Mouse (Mus musculus) hindbrain, embryonic 11.5 days (tissue): ENCODE measurements around the gene Zdhhc8. TPM values are rescaled to one million over a fixed set of nuclear protein-coding genes. Genes with fewer than 3 reads are reported as not detected.
A peak's percentile ranks its signal among the peaks of the same experiment; 100 is the strongest.

Experiments
- ATAC-seq: fragments of 200-750 bp; cut with Nextera tagmentation; 2 replicates; pipeline ENCODE4 v1.8.0; 2017; ENCODE audit warnings: mild to moderate bottlenecking, moderate TSS enrichment, moderate library complexity; ENCODE audit not compliant: low FRiP score
- DNase-seq: peaks from one replicate; pipeline ENCODE4 v3.0.0-alpha.2; 2015; ENCODE audit warnings: low spot score
- H3K27ac ChIP-seq: fragments of 300-500 bp; sonication (generic); 2 replicates; pipeline ENCODE4 v1.5.1; 2014; ENCODE audit warnings: mild to moderate bottlenecking, low read depth, low read length
- H3K27me3 ChIP-seq: fragments of 300-500 bp; sonication (generic); 2 replicates; pipeline ENCODE4 v1.6.1; 2014; ENCODE audit warnings: mild to moderate bottlenecking, low read length, moderate library complexity, mixed read lengths; ENCODE audit not compliant: control insufficient read depth, insufficient read depth
- H3K36me3 ChIP-seq: fragments of 300-500 bp; sonication (generic); 2 replicates; pipeline ENCODE4 v1.6.1; 2014; ENCODE audit warnings: mild to moderate bottlenecking, low read length, moderate library complexity, mixed read lengths; ENCODE audit not compliant: control insufficient read depth, insufficient read depth
- H3K4me1 ChIP-seq: fragments of 300-500 bp; sonication (generic); replicated peaks from 2 replicates; pipeline ENCODE4 v1.6.1; 2014; ENCODE audit warnings: low read length, mixed read lengths; ENCODE audit not compliant: control insufficient read depth, insufficient read depth
- H3K4me2 ChIP-seq: fragments of 300-500 bp; sonication (generic); replicated peaks from 2 replicates; pipeline ENCODE4 v1.6.1; 2014; ENCODE audit warnings: mild to moderate bottlenecking, low read depth, low read length
- H3K4me3 ChIP-seq: fragments of 300-500 bp; sonication (generic); 2 replicates; pipeline ENCODE4 v1.5.1; 2014; ENCODE audit warnings: low read depth, low read length
- H3K9ac ChIP-seq: fragments of 300-500 bp; sonication (generic); 2 replicates; pipeline ENCODE4 v1.6.1; 2014; ENCODE audit warnings: low read depth, low read length
- H3K9me3 ChIP-seq: fragments of 300-500 bp; sonication (generic); 2 replicates; pipeline ENCODE4 v1.6.1; 2016; ENCODE audit warnings: low read length; ENCODE audit not compliant: control insufficient read depth
- WGBS: fragments of 180-500 bp; shearing (Covaris S2); extraction: QIAGEN DNeasy Blood & Tissue Kit; methylation state at CpG from one replicate; pipeline ENCODE4 v1.1.7; 2014; 5-methylcytosine and 5-hydroxymethylcytosine counted together
- polyA plus RNA-seq: library from polyadenylated mRNA; unstranded; fragments of >200 nt; fragmentation: Nextera tagmentation; extraction: Ambion mirVana; gene quantifications from 2 replicates; pipeline ENCODE4 v1.2.1, GENCODE M21; 2014

Zdhhc8 gene
- polyA plus RNA-seq, 1 experiment from 2014 or later: 7.5 TPM

DNA sequence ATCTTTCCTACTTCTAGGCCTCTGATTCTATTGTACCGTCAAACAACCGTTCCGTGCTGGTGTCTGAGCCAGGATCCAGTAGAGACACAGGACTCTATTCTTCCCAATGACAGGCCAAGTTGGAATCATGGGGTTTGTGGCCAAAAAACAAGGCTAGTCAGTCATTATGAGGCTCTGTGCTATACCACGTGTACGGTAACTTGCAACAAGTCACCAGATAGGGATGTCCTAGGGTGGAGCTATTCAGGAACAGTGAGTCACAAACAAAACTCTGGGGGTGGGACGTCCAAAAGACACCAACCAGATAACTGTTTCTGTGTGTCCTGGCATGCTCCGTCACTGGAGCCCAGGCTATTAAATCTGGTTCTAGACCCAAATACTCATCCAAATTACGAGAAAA, 52.2 kb downstream of the Zdhhc8 start:
- no peak overlapping the region for H3K4me2 ChIP-seq
- H3K9me3 ChIP-seq: no peaks in the 10 kb centered on the region
- no peak overlapping the region for H3K9ac ChIP-seq
- no peaks in the 10 kb centered on the region for H3K4me1 ChIP-seq
- no peak overlapping the region for H3K4me3 ChIP-seq
- 84% methylated on average over 8 of the region's 8 CpGs for WGBS
- no peaks in the 10 kb centered on the region for H3K27me3 ChIP-seq
- H3K27ac ChIP-seq: no peak overlapping the region
- H3K36me3 ChIP-seq: no peaks in the 10 kb centered on the region
- DNase-seq (no peak), ATAC-seq (no peak)

DNA sequence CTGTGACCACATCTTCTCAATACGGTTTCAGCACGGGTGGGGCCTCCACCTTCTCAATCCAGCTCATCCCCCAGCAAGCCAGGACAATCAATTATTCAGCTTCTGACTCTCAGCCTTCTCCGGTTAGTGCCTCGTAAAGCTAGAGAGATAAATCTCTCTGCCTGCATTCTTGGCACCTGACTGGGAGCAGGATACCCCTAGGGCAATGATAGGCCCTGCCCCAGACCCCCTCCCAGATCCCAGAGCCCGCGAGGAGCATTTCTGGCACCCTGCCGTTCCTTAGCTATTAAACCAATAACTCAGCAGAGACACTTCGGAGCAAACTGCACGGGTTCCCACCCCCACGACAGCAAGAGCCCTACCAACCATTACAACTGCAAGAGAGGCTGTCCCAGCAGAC, 53.5 kb downstream of the Zdhhc8 start:
- Histone ChIP-seq H3K27me3 (no peaks in the 10 kb centered on the region), H3K9ac (no peak overlapping the region), H3K27ac (no peak overlapping the region), H3K9me3 (no peaks in the 10 kb centered on the region), H3K4me3 (no peak overlapping the region), H3K36me3 (no peaks in the 10 kb centered on the region), H3K4me1 (no peaks in the 10 kb centered on the region), H3K4me2 (no peak overlapping the region)
- WGBS: 59% methylated on average over 10 of the region's 10 CpGs
- DNase-seq (no peak), ATAC-seq (no peak)

DNA sequence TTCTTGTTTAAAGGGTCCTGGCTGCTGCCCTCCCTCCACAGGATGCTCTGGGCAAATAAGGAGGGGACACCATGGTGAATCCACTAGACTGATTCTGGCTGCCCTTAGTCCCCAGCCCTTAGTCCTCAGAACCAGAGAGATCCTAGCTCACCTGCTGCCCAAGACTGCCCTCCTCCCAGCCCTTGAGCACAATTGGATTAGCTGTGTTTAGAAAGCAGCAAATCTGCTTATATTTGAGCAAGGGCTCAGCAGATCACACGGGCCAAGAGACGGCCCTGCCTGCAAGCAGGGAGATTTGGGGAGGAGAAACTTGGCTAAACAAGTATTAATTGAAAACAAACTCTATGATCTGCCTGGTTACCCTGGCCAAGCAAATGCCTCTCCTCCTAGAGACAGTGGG, 55.3 kb downstream of the Zdhhc8 start:
- H3K4me1 ChIP-seq: no peaks in the 10 kb centered on the region
- no peak overlapping the region for H3K4me3 ChIP-seq
- no peak overlapping the region for H3K4me2 ChIP-seq
- H3K9ac ChIP-seq: no peak overlapping the region
- H3K36me3 ChIP-seq: no peaks in the 10 kb centered on the region
- H3K27me3 ChIP-seq: no peaks in the 10 kb centered on the region; the same call in 1 of the 2 replicates
- WGBS: 52% methylated on average over 2 of the region's 2 CpGs
- H3K9me3 ChIP-seq: no peaks in the 10 kb centered on the region
- no peak for DNase-seq
- no peak overlapping the region for H3K27ac ChIP-seq
- no peak for ATAC-seq

DNA sequence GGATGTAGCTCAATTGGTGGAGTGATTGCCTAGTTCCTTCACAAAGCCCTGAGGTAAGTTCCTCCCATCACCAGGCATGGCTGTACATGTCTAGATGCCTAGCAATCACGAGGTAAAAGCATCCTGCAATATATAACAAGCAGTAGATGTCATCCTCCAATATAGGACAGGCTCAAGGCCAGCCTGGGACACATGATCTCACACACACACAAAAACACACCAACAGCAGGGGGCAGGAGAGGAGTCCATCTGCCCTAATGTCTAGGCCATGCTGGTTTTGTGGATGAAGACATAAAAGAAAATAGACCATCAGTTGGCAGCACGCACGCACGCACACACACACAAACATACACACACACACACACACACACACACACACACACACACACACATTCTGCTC, 58.2 kb downstream of the Zdhhc8 start:
- H3K4me1 ChIP-seq: no peaks in the 10 kb centered on the region
- ATAC-seq: no peak

DNA sequence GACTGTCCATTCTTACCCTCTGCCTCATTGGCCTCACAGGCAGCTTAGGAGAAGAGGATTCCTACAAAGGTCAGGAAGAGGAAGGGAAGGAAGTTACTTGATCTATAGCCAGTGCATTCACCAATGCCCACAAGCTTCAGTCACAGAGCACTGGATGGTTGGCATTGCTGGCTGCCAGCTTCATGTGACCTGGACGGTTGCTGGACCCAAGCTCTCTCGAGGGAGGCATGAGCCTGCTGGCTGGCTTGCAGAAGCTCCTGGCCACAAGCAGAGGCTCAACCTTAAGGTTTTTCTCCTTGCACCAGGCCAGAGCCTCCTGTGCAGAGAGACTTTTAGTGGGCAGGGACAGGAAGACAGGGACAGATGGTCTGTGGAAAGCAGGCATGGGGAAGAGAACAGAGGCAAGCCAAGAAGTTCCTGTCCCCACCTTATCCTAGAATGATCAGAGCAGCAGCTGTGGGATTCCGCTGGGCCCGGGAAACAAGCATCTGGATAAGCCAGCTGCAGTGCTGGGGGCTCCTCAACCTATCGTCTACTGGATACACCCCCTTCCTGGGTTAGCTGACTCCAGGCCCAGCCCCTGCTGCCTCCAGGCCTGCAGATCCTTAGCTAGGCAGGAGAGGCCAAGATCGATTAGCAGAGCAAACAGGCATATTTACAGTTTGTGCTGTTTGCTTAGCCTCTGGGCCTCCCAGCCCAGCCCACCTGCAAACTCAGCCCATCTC, 59.0 kb downstream of the Zdhhc8 start:
- Histone ChIP-seq H3K36me3 (no peaks in the 10 kb centered on the region), H3K4me3 (no peak overlapping the region), H3K9ac (no peak overlapping the region), H3K27ac (no peak overlapping the region), H3K27me3 (no peaks in the 10 kb centered on the region; the same call in 1 of the 2 replicates), H3K4me1 (no peaks in the 10 kb centered on the region), H3K9me3 (no peaks in the 10 kb centered on the region), H3K4me2 (no peak overlapping the region)
- no peak for DNase-seq
- 68% methylated on average over 6 of the region's 6 CpGs for WGBS
- no peak for ATAC-seq

More for the DNA sequence above, 58.2 kb downstream of the Zdhhc8 start:
- Histone ChIP-seq H3K9ac (no peak overlapping the region), H3K4me2 (no peak overlapping the region), H3K36me3 (no peaks in the 10 kb centered on the region), H3K9me3 (no peaks in the 10 kb centered on the region), H3K4me3 (no peak overlapping the region), H3K27ac (no peak overlapping the region), H3K27me3 (no peaks in the 10 kb centered on the region; the same call in 1 of the 2 replicates)
- WGBS: 85% methylated on average over 4 of the region's 4 CpGs
- DNase-seq: no peak

DNA sequence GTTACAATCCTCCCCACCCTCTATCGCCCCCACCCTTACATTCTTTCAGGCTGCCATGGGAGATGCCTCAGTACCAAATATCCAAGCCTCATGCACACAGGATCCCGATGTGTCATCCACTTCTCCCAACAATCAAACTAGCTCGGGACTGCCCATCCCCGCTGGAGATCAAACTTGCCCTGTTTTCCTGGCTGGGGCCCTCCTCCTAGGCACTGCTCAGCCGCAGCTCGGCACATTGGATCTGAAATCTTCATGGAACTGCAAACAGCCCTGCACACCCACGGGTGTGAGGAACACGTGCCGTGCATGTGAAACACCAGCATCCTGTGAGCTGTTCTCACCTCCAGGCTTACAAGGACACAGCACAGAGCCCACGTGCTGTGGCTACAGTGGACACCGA, 61.1 kb downstream of the Zdhhc8 start:
- Histone ChIP-seq H3K27ac (no peak overlapping the region), H3K36me3 (no peaks in the 10 kb centered on the region), H3K9ac (no peak overlapping the region), H3K9me3 (no peaks in the 10 kb centered on the region), H3K27me3 (no peaks in the 10 kb centered on the region; the same call in 1 of the 2 replicates), H3K4me3 (no peak overlapping the region), H3K4me2 (no peak overlapping the region), H3K4me1 (no peaks in the 10 kb centered on the region)
- WGBS: 71% methylated on average over 11 of the region's 11 CpGs
- ATAC-seq (no peak), DNase-seq (no peak)

DNA sequence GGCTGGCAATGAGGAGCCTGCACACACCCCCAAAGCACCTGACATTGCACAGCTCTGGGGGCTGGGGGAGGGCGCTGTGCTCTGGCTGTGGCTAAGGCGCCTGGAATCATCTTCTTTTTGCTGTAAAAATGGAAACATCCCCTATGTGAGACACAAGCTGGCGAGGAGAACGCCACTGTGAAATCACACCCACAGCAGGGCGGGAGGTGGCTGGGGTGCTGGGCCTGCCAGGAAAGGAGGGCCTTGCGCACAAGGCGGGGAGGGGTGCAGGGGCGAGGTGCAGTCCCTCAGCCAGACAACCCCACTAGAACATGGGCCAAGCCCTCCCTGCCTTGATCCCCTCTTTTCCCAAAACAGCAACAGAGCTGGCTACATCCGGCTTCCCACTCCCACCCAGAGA, 61.7 kb downstream of the Zdhhc8 start:
- Histone ChIP-seq H3K36me3 (no peaks in the 10 kb centered on the region), H3K9me3 (no peaks in the 10 kb centered on the region), H3K4me3 (no peak overlapping the region), H3K4me1 (no peaks in the 10 kb centered on the region), H3K27me3 (no peaks in the 10 kb centered on the region; the same call in 1 of the 2 replicates), H3K9ac (no peak overlapping the region), H3K27ac (no peak overlapping the region), H3K4me2 (no peak overlapping the region)
- DNase-seq (no peak), ATAC-seq (no peak)
- 86% methylated on average over 9 of the region's 9 CpGs for WGBS

DNA sequence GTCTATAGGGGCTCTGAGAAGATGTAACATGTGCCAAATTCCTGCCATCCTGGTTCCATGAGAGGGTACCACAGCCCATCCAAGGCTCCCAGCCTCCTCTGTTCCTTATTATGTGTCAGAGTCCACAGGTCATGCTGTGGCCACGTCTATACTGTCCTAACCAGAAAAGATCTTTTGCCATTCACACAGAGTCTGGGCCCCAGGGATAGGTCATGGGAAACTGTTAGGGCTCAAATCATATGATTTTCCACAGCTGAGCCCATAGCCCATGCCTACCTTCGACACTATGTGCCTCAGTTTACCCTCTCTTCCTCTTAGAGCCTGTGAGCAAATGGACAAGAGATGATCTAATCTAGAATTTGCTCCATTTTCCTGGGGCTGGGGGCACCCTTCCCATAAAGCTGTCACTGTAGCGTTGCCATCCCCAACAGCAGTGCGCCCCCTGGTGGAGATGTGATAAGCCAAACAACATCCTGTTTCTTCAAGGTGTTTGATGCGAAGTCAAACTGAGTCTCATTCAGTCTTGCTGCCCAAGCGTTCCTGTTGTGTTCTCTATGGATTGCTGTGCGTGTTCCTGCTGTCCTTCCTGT, 62.6 kb downstream of the Zdhhc8 start:
- WGBS: 7% methylated on average over 7 of the region's 7 CpGs
- no peak overlapping the region for H3K9ac ChIP-seq
- H3K4me1 ChIP-seq: no peaks in the 10 kb centered on the region
- H3K9me3 ChIP-seq: no peaks in the 10 kb centered on the region
- DNase-seq: peak; percentile 89
- H3K27me3 ChIP-seq: no peaks in the 10 kb centered on the region; the same call in 1 of the 2 replicates
- H3K4me3 ChIP-seq: no peak overlapping the region
- peak; percentile 53 for ATAC-seq
- H3K27ac ChIP-seq: no peak overlapping the region
- H3K36me3 ChIP-seq: no peaks in the 10 kb centered on the region
- H3K4me2 ChIP-seq: no peak overlapping the region
